Mouse (Mus musculus): ENCODE results near the gene Olfr525.

The Olfr525 gene

DNA sequence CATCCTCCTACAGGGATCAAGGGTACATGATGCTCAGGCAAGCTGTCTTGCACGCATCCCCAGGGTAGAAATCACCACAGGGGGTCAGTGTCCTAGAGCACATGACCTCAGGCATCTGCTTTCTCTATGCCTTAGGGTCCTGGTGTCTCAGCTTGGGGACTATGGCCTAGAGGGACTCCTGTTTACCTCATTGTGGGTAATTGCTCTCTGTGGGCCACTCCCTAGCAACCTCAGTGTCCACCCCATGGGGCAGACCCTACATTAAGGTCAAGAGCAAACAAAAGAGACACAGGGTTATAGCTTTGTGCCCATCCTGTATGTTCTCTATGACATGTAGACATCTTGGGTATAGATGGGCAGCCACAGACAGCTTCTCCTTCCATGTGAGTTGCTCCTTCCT, at the start of gene Olfr525:
Gene Olfr525, plus strand, starts transcription at position 301 of the 400 bp plus-strand sequence.
- no peak for DNase-seq (ENCODE audit: low spot score)

DNA sequence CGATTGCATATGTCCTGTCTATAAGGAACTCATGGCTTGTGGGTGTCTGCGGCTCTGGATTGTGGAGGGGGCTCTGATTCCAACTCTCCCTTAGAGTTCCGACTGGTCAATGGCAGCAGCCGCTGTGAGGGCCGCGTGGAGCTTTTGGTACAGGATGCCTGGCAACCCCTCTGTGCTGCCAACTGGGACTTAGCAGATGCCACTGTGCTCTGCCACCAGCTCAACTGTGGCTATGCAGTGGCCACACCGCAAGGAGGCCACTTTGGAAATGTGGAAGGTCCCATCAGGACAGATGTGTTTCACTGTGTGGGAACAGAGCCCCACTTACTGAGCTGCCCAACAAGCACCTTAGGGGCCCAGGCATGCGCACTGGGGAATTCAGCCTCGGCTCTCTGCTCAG, 24.9 kb upstream of the Olfr525 start:
- DNase-seq (ENCODE audit: low spot score): no peak

- no peak for DNase-seq (ENCODE audit: low spot score)
These were observed 23.8 kb upstream of the Olfr525 start for GRCm38 (mm10) chr7:140296876-140297275.

DNA sequence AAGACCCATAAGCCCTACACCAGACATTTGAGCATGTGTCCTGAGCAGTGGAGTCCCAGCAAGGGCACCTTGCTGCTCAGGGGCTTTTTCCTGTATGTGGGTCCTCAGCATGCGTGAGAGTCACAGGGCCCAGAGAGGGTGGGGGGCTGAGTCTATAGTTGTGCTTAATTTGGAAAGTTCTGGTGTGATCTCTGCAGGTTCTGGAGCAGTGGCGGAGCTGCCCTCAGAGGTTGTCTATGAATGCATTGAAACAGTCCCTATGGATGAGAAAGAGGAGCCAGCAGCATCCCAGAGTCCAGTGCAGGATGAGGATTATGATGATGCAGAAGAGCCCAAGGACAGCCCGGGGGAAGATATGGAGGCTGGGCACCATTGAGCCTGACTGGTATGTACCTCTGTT, 21.2 kb upstream of the Olfr525 start:
- no peak for DNase-seq (ENCODE audit: low spot score)

DNA sequence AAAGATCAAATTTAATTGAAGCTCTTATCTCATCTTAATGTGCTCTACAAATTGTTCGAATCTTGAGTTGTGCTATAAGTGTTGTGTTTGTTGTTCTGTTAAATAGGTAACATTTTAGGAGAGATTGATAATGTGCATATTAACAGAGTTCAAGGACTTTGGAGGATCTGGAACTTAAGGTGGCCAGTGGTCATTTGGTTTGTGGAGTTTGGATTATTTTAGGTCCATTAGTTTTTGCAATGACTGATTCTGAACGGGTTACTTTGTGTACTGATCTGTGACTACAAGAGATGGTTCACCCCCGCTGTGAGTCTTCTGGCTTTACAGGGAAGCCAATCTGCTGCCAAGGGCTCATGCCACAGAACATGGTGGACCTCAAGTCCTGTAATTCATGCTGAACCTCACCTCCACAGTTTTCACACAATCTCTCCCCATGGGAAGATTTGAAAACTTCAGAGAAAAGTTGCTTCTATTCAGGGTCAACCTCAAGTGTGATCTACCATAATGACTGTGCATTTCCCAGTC, 735 bp upstream of the Olfr525 start:
- DNase-seq (ENCODE audit: low spot score): no peak

- DNase-seq (ENCODE audit: low spot score): no peak
These were observed 477 bp downstream of the Olfr525 start for GRCm38 (mm10) chr7:140321135-140321534.

DNA sequence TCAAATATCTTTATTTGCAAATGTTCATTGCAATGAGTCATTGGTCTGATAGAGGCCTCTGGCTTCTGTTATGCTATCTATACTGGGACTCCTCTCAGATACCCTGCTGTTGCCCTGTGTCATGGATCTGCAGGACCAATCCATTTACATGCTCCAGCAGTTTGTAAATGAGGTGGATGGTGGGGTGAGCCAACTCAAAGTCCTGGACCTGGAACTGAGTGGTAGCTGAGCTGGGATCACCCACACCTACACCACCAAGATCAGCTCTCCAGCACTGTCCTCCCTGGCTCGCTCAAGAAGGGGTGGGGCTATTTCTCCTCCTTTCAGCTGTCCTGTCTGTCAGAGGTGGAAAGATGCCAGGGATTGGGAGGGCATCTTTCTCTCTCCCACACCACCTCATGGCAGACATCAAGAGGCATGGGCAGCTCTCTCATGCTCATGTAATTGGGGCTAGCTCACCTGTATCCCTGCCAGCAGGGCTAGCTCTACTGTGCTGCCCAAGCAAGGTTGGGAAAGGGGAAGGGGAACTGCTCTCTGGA, 9.2 kb downstream of the Olfr525 start:
- no peak for DNase-seq (ENCODE audit: low spot score)

DNA sequence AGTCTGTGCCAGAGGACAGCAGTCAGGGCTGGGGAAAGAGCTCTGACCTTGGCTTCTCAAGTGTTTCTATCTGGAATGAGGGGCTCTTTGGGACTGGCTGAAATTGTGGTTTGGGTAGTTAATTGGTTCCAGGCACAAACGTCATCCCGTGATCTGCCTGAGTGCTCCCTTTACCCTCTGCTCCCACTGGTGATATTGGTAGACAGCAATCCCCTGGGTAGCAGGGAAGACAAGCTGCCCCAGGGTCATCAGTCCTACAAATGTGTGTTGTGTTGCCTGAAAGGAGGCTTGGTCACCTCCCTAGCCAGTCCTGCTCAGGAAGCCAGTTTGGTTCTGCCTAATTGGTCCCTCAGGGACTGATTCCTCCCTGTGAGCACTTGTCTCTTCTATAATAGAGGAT, 13.1 kb downstream of the Olfr525 start, which contains the start of gene Olfr527:
Gene Olfr527, plus strand, starts transcription at position 301 of the 400 bp plus-strand sequence.
- no peak for DNase-seq (ENCODE audit: low spot score)

DNA sequence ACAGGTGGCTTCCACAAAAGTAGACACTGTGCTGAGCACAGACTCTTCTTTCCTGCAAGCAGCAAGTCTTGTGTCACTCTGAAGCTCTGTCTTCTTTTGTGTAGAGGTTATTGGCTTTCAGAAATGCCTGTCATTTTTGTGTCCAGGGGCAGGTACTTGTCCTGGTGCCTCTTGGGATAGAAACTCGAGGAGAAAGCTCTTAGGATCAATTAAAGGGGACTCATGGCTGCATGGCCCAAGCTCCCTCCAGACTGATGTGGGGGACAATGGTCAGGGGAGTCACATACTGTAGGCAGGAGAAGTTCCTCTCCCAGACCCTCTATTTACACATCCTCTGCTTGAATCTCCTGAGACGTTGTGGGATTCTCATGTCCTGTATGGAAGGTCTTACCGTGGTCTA, 40.9 kb downstream of the Olfr525 start, which contains the start of gene Olfr60:
Gene Olfr60, minus strand, starts transcription at position 101 of the 400 bp plus-strand sequence.
- DNase-seq (ENCODE audit: low spot score): no peak

DNA sequence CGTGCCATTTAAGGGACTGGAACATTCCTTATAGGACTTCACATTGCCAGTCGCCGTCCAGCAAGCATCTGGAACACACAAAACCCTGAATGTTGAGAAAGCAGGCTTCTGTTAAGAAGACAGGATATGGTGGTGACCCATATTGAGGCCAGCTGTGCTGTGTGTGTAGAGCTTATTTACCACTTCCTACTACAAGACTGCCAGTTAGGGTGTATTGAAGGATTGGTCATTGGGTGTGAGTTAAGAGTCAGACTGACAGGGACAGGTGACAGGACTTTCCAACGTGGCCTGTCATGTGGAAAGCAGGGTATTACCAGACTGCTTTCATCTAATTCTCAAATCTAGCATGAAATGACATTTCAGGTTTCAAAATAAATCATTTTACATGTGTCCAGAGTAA, 53.6 kb downstream of the Olfr525 start:
- DNase-seq (ENCODE audit: low spot score): no peak

- DNase-seq (ENCODE audit: low spot score): no peak
These were observed 55.6 kb downstream of the Olfr525 start, which contains the start of gene Olfr530 for GRCm38 (mm10) chr7:140376231-140376630. TSS of gene Olfr530 (minus strand) at chr7:140376331.

DNA sequence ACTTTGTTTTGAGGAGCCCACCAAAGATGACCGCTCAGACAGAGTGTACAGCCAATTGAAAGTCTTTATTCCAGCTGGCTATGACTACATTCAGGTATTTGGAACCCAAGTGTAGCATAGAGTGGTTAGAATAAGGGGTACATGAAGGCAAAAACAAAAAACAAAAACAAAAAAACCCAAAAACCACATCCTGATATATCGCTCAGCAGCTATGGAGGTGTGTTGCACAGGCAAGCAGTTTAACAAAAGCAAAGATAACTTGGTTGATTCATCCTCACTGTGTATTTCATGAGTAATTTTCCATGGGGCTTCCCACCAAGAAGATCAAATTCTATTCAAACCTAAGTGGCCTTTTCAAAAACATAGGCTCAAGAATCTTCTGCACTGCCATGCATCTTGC, 56.3 kb downstream of the Olfr525 start:
- DNase-seq (ENCODE audit: low spot score): no peak

Measured in c-Kit-positive CD71-positive TER-119-positive erythroid progenitor cells, embryonic 14.5 days (primary cell).